Mouse (Mus musculus) kidney, postnatal 14 days (tissue): ENCODE results near the gene Atrnl1.

Source experiments
- DNase-seq: peaks from one replicate; pipeline ENCODE4 v3.0.0; 2022; ENCODE audit warnings: mixed read lengths

Gene Atrnl1

DNA sequence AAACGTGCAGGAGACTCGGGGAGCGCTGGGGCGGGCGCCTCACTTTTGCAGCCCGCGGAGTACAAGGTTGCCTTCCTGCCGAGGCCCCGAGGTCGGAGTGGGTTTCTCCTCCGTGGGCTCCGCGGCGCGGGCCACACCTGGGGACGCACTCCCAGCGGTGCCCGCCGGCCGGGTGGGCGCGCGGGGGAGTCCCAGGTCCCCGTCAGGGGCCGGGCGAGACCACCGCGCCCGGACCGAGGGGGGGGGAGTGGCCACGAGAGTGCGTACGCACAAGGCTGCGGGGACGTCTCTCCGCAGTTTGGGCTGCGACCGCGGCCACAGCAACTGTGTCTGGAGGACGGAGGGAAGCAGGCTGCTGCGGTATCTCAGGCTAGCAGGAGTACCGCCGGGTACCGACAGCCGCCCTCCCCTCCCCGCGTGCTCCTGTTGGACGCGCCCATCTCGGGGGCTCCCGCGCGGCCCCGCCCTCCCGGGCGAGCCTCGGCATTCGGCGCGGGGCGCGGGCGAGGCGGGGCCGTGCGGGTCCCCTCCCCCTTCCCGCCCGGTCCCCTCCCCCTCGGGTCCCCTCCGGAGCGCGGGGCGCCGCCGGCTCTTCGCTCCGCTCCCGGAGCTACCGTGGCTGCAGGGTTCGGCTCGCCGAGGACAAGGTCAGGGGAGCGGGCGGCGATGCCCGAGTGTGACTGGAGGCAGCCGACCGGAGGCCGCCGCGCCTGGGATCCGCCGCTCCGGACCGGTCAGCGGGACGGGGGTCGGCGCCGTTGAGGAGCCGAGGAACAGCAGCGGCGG is at the start of gene Atrnl1:
Atrnl1 (plus strand) TSS at position 559 of the 786 bp plus-strand sequence.
- peak; percentile 94 for DNase-seq

DNA sequence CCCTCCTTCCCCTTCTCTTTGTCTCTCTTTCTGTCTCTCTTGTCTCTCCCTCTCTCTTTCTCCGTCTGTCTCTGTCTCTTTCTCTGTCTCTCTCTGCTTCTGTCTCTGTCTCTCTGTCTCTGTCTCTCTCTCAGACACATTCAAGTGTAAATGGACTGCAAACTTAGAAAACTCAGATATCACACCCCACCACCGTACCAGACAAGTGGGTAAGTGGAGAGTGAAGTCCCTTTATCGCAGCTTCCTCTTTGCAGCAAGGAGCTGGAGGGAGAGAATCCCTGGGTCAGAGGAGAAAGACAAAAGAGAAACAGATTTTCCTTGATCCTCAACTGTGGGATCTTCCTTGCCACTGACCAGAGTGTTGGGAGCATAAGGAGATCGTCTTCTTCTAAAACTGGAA is 49.3 kb upstream of the Atrnl1 start:
- no peak for DNase-seq

DNA sequence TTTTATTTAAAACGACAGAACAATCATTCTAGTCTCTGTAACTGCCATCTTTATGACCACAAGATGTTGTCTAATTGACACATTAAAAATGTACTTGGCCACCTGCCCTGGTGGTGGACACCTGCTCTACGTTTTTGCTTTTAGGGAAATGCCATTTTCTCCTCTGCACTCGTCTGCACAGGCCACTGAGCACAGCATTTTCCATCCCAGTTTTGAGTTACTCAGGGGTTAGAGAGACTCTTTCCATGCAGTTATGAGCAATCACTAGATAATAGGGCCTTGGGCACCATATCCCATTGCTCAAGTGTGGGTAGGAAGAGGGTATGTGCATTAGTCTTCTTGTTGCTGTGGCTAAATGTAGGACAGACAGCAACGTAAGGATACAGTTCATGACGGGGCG is 41.8 kb upstream of the Atrnl1 start:
- no peak for DNase-seq

DNA sequence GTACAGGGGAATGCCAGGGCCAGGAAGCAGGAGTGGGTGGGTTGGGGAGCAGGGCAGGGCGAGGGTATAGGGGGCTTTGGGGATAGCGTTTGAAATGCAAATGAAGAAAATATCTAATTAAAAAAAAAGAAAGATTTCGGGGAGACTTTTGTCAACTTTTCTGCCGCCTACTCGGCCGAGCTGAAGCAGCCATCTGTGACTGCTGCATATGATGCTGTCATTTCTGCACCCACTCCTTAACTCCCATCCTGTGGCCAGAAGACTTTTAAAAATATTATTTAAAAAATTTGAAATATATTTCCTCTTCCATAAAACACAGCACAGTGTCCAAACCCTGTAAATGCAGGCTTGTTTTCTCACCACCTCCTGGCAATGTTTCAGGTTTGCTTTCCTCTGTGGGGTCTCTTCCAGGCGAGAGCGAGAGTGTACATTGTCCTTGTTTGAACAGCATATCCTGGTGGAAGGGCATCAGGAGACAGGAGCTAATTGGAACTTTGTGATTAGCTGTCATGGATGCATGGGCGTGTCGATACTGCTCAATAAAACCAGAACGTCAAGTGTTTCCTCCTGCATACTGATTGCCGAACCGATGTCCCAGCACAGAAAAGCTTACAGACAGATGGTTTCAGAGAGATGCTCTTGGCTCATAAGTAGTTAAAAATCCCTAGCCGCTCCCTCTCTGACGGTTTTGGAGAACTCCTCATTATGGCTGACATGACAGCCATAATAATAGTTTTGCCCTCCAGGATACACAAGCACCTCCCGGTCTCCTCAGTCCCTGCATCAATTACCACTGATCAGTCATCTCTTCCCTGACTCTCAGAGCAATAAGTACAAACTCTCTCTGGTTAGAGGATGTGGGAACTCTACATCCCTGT is 38.2 kb upstream of the Atrnl1 start:
- DNase-seq, result no peak

DNA sequence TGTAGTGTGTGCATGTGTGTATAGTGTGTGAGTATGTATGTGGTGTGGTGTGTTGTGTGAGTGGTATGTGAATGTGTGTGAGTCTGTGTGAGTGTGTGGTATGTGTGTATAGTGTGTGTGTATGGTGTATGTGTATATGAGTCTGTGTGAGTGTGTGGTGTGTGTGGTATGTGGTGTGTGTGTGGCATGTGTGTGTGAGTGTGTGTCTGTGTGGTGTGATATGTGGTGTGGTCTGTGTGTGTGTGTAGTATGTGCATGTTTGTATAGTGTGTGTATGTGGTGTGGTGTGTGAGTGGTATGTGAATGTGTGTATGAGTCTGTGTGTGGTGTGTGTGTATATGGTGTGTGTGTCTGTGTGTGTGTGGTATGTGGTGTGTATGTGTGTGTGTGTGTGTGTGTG is 37.4 kb upstream of the Atrnl1 start:
- no peak for DNase-seq

DNA sequence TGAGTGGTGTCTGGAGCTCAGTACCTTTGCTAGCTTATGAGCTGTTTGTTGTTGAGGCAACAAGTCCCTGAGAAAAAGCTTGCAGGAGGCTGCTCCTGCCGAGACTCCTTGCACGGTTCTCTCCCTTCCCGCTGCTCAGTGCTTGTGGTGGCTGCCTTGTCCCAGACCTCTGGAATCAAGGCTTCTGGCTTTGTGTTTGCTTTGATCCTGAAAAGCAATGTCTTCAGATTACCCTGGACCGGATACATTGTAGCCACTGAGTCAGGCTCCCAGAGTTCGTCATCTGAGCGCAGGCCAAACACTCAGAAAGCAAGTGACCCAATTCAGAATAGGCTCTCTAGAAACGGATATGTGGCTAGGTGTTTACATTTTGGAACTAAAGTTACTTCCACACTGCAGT is 35.8 kb upstream of the Atrnl1 start:
- no peak for DNase-seq

DNA sequence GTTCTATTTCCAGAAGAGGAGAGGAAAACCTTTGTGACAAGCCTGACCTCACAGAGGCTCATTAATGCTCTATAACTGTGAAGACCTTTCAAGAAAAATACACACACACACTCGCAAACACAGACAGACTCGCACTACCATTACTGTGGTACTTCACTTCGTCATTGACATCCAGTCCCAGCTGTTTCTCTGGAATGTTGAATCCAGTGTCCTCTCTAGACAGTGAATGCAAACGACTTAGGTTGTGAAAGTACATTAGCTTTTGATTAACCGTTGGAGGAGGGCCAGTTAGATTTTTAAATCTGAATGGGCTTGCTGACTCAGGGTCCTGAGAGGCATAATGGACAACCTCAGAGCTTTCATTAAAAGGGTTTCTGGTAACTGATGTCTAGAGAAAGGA is 34.0 kb upstream of the Atrnl1 start:
- DNase-seq, result peak; percentile 51

DNA sequence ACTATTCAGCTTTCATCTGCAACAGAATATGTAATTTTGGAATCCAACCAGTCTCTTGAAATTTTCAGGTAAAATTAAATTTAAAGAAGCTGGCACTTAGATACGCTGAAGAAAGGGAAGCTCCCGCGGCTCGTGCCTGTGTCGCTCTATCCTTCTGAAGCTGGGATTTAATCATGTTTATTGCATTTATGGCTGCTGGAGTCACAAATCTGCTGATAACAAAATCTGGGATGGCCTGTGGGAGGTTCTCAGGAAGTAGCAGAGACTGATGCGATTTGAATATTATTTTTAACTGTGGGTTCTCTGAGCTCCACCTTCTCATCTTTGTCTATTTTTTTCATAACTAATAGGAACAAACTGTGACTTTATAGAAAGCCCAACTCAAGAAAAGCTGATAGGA is 33.6 kb upstream of the Atrnl1 start:
- no peak for DNase-seq

DNA sequence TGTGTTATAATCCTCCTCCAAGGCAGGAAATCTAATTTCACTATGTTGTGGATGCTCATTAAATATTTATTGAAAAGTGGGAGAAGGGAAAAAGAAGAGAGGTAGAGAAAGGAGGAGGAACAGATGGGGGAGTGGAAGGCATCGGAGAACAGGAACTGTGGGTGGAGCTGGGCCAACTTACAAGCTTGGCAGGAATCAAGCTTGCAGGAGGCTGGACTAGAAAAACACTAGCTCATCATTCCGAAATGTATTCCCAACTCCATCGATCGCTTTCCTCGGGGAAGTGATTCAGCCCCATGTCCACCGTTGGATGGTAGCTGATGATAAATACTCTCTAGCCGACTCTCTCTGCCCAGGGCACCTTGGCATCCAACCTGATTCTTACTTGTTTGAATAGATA is 29.9 kb upstream of the Atrnl1 start:
- no peak for DNase-seq

DNA sequence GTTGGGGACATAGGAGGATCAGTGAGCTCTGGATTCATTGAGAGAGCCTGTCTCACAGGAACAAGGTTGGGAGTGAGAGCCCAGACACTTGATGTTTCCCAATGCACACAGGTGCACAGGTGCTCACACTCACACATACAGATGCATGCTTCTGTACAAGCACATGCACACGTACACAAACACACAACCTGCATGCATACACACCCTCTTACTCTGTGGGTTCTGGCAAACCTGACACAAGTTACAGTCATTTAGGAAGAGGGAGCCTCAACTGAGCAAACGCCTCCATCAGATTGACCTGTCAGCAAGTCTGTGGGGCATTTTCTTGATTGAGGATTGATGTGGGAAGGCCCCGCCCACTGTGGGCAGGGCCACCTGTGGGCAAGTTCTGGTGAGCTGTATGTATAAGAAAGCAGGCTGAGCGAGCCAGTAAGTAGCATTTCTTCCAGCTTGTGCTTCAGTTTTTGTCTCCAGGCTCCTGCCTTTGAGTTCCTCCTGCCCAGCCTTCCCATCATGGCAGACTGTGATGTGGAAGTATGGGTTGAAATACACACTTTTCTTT is 25.5 kb upstream of the Atrnl1 start:
- no peak for DNase-seq

DNA sequence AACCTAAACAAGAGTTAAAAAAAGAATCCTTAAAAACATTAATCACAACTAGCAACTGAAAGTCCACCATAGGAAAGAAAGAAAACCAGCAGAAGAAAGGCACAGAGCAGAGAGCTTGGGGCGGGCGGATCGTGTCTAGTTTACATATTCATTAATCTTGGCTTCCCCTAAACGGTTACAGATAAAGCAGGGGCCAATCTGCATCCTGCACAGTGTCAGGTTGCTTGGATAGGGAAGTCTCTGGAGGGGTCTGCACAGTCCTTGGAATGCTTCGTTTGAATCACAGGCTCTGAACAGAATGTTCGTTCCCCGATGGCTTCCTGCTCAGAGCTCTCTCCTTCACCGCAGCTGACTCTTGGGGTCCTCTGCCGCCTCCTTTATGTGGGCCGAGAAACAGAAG is 24.7 kb upstream of the Atrnl1 start:
- no peak for DNase-seq

DNA sequence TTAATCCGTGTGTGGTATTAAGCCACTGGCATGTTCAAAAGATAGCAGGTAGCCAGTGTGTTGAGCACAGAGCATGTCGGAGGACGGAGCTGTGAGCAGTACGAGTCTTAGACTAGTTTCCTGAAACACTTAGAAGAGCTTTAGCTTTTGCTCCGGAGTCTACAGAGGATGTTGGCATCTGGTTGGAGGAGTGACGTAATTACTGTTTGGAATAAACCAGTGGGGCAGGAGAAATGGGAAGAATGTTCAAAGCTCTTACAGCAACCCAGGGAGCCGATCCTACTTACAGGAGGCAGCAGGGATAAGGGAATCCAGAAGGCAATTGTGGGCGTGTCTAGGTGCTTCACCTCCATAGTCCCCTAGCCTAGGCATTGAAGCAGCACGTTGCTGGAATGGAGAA is 21.3 kb upstream of the Atrnl1 start:
- no peak for DNase-seq

DNA sequence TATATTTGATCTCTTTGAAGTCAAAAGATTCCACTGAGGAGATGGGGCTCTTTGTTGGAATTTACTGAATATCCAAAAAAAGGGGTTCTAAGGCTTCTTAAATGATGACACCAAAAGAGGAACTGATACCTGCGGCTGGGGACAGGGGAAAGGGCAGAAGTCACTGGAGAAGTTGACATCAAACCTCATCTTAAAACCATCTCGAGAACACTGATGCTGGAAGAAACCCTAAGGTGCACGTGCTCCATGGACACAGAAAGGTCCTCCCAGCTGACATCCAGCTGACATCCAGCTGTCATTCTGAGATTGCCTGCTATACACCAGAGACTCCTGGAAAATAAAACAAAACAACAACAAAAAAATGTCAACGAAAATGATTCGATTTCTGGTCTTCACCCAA is 19.9 kb upstream of the Atrnl1 start:
- DNase-seq, result no peak

DNA sequence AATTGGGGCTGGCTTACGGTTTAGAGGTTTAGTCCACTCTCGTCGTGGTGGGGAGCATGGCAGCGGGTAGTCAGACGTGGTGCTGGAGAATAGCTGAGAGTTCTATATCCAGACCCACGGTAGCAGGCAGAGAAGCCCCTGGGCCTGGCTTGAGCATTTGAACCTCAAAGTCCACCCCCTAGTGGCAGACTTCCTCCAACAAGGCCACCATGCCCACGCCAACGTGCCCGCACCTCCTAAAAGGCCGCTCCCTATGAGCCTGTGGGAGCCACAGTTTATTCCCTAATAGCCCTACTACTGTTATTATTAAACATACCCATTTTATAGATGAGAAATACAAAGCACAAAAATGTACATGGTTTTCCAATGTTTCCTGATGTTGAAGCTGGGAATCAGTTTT is 19.2 kb upstream of the Atrnl1 start:
- no peak for DNase-seq

DNA sequence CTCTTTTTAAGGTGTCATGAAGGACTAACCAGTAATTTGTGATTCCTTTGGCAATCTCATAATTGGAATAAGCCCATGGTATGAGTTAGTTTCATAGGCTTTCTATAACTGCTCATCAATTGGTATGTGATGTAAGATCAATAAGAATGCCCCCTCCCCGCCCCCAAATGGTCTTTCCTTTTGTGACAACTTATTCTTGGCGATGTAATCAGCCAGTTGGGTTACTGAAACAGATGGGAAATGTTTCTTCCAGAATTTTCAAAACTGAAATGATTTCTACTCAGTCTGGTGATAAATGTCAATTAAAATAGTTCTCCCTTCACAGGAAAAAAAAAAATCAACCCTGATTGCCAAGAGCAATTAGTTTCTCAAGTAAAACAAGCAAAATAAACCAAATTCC is 18.5 kb upstream of the Atrnl1 start:
- no peak for DNase-seq

DNA sequence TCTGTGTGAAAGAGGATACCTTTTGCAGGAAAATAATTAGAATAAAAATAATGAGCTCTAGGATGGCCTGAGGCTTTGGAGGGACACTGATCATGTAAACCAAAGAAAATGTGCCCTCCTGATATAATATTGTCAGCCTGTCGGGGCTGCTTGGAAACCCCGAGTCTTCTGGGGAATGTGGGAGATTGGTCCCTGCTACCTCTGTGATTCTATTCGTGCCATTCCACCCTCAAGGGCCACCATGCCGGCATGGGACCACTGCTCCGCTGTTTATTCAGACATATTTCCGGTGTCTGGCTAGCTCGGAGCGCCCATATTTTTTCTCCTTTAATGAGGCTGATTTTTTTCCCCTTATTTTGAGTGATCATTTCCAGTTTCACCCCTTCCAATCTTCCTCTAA is 11.7 kb upstream of the Atrnl1 start:
- DNase-seq, result no peak

DNA sequence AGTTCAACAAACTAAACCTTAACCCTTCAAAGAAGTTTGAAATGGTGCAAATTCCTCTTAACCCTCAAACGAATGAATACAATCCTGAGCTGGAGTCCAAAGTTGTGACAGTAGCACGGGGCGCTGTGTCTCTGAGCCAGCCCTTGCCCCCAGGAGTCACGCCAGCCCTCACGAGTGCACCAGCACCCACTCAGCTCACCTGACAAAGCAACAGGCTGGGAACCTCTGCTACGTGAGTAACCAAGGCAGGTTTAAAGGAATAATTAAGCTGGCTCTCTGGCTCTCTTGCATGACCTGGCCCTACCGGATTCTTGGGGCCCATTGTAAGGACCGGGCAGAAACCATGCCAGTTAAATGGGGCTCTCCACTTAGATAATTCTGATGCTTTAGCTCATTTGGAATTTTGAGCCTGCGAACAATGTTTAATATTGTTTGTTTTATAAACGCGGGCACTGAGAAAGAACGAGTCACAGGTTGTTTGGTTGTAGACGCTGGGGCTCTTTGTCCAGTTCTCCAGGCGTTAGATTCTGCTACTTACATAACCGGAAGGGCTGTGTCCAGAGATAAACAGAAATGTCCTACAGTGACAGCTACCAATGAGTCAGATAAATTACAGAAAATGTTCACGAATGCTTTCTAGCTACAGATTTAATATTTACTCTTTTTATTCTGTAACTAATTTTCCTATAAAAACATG is 10.5 kb upstream of the Atrnl1 start:
- no peak for DNase-seq

DNA sequence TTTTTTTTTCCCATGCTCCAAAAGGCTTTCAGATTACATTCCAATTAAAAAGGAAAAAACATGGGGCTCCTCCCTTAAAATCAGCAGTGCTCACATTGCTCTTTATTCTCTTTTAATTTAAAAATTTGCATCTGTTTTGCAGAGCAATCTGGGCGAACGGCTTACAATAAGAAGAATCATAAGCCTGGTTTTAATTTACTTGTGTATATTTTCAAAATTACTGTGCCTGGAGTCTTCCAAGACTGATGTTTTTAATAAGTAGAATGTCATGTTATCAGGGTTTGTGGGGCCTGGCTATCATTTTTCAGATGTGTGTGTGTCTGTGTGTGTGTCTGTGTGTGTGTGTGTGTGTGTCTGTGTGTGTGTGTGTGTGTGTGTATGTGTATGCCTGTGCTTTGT is 9.9 kb upstream of the Atrnl1 start:
- DNase-seq, result no peak

DNA sequence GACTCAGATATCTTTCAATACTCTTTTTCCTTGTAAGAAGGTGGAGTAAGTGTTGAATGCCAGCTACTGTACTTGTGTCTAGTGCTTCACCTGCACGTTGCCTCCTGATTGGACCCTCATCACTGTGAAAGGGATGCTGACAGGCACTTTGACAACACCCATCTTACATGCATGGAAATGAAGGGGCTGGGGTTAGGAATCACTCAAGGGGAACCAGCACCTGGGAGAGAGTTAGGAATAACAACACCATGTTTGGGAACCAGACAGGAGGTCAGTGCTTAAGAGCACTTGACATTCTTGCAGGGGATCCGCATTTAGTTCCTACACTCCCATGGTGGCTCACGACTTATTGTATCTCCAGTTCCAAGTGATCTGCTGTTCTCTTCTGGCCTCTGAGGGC is 7.2 kb upstream of the Atrnl1 start:
- no peak for DNase-seq

DNA sequence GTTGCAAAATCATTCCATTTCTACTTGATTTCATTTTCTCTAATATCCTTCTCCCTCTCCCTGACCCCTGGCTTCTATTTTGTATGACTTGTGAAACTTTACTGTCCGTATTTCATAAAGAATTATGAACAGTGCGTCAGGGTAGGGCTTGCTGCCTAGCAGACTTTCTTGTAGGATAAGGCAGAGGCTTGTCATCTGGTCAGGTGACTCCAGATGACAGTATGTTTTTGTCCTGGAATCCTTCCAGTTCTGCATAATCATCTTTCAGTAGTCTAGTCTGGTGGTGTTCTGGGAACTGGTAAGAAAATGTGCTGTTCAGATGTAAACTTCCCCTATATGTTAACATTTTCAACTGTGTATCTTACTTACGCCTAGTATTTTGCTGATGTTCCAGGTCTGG is 4.9 kb upstream of the Atrnl1 start:
- no peak for DNase-seq

DNA sequence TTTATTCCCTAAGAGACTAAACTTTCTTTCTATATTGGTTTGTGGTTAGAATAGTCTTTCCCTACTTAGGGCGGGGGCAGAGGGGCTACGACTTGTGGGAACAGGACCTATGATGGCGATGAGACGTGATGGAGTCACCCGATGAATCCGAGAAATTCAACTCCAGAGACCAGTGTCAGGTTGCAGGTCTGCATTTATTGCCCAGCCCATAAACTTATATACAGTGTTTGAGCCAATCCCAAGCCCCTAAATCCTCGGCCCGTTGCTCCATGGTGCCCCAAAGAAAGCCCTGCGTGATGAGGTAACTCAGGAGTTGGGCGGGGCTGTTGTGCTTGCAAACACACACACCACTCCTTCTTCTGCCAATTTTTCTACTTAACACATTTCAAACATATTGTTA is 4.5 kb upstream of the Atrnl1 start:
- no peak for DNase-seq

DNA sequence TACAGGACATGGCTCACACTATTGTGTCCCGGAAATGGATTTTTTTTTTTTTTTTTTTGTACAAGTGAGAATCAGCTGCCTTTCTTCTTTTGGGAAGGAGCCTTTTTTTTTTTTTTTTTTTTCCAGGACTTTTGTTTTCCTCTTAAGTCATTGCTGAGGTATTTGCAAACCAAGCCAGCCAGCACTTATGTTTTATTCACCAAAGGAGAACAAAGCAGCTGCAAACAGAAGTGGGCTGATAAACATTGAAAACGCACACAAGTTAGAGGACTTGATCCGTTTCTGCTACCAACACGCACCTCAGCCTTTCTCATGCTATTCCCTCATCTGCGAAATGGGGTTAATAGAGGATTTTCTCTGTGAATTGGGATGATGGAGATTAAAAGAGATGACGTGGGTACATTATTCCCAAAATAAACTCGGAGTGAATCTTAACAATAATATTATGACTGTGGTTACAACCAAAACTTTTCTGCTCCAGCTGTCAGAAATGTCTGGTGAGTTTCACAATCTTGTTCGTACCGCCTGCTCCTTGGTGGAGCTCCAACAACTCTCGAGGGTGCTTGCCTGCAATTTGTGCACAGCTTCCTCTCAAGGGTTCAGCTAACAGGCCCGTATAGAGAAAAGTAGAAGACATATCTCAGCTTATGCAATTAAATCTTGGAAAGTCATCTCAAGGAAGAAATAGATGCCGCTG is 1.3 kb upstream of the Atrnl1 start:
- DNase-seq, result peak; percentile 49

DNA sequence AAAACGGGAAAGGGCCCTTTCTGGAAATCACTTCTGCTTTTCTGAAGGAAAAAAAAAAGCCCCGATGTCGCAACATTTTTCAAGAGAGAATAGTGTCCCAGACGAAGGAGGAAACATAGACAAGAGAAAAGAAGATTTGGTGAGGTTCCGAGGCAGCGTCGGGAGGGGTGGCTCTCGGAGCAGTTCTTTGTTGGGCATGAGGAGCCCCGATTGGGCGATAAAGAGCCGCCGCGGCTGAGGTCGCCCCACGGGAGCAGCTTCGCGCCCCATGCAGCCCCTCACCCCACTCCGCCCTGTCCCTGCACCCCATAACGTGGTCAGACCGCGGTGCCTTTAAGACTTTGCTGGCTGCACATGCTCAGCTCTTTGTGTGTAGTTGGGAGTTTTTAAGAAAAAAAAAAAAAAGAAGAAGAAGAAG is 767 bp upstream of the Atrnl1 start:
- no peak for DNase-seq
